Mouse (Mus musculus) layer of hippocampus, adult 8-10 months (tissue): ENCODE measurements around the gene Pga5. TPM values are rescaled to one million over a fixed set of nuclear protein-coding genes. Genes with fewer than 3 reads are reported as not detected.

Source experiments
- DNase-seq, 2 experiments: peaks; one replicate each; pipeline ENCODE4 v3.0.0; 2022; ENCODE audit warnings: low spot score in 2 of 2
- total RNA-seq, 4 experiments: library from RNA; stranded (reverse); gene quantifications; 2 replicates each; pipeline ENCODE4 v1.2.4; 2022

Pga5 gene
- not detected for total RNA-seq

DNA sequence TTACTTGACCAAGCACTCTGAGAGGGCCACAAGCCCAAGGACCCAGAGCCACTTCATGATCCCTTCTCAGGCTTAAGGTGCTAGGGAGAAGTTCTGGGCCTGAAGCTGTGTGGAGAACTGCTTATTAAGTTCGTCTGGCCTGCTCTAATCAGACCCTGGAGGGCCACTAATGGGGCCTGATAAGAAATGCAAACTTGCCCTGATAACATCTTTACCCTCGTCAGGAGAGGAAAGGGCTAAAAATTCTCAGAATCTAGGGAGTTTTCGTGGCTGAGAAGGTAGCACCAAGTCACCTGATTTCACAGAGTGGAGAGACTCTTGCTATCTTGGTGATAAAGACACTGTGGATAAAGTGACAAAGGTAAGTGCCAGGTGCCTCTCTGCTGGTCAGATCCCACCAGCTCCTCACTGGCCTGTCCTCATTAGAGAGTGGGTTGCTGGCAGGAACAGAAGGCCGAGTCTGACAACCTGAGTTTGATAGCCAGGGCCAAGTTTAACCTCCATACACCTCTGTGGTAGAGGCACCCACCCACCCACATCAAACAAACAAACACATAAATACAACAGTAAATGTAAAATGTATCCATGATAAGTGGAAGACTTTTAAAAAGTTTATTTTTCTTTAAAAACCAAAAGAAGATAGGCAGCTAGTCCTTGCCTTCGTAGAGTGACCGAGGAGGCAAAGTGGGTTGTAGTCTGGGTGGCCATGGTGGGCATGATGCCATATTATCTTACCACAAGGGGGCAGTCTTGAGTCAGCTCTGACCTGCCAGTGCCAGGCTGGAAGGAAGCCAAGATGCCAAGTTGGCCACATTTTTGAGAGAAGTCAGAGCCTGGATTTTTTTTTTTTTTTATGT, at the start of gene Pga5:
Gene Pga5 (minus strand): TSS at position 157 of the 857 bp plus-strand sequence.
- peak; percentile 59 to 86 for DNase-seq

DNA sequence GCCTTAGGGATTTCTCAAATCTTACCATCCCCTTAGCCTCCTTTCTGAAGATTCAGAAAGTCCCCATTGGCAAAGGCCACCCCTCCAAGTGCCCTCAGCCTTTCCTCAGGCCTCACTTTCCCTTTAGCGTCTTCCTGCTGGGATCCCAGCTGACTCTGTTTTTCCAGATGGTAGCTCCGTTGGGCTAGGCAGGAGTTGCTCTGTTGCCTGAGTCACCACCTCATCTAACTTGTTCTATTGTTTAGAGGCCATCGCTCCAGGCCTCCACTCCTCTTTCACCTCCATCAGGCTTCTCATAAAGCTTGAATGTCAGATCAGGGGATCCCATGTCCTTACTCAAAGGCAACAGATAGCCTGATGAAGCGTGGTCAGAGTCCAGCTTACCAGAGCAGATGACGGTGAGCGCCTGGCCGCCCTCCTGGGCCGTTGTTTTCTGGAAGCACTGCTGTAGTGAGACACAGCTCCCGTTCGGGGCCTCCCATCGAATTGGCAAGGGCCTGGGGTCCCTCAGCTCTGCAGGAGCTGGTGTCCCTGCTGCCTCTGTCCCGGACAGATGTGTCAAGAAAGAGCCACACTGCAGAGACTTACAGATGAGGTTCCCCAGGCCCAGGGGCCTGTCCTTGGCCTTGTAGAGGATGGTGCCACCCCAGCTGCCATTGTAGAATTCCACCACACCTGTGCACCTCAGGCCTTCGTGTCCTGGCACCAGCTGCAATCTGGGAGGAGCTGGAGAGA, 46.9 kb upstream of the Pga5 start:
- no peak for DNase-seq

DNA sequence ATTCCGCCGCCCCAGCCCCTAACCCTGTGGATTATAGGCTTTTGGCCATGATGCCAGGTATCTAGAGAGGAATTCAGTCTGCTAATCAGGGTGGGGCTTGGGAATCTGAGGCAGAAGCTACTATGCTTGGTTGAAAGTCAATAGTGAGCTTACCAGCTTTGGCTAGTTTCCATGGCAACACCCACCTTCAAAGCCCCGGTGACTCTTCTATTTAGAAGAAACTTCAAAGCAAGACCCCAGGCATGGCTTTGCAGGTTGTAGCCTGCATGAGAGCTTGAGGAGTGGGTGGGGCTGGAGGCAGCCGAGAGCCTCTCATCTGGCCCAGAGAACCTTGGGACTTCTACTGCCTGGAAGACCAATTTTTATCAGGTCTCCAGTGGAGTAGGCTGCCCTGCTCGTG, 45.8 kb upstream of the Pga5 start:
- no peak for DNase-seq

DNA sequence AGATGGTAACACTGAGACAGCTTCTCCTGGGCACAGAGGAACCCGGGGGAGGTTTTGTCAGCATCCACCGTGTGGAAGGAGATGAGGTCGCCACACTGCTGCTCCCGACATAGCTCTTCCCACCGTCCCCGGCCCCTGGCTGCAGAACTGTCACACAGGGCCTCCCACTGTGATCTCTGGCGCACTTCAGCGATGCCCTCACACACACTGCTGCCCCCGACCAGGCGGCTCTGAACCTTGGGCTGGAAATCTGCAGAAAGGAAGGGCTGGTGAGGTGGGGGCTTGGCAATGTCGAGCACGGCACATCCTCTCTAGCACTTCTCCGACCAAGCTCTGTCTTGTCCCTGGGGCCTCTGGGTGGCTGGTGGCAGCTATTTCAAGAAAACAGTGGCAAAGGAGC, 45.2 kb upstream of the Pga5 start:
- no peak for DNase-seq

DNA sequence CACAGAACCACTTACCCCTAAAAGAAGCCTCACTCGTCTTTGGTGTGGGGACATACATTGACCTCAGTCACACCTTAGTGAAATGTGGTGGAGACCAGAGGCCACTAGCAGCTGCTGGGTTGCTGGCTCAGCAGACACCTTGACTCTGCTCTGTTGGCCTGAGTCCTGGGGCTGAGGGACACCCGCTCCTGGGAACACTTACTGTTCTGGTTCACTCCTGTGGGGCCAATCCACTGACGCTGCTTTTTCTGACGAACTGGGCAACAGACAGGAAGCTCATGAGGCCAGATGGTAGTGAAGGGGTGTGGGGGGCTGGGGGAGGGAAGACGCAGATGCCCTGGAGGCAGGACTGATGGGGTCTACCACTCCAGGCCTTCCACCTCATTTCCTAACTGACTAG, 43.2 kb upstream of the Pga5 start:
- DNase-seq: no peak

DNA sequence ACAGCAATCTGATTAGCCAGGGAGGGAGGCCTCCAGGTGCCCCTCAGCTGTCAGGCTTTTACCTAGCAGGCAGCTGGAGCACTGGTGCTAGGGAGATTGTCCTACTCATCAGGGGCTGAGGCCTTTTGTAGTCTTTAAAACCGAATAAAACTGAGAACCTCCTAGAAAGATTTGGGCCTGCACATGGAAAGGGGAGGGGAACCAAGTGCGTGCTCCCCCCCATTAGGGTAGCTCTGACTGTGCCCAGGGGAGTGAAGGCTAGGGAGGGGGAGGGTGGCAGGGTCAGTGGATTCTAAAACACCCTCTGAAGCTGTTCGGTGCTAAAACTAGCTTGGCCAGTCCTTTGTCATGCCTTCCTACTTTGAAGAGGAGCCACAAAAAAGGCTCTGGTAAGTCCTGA, 42.7 kb upstream of the Pga5 start:
- DNase-seq: no peak

DNA sequence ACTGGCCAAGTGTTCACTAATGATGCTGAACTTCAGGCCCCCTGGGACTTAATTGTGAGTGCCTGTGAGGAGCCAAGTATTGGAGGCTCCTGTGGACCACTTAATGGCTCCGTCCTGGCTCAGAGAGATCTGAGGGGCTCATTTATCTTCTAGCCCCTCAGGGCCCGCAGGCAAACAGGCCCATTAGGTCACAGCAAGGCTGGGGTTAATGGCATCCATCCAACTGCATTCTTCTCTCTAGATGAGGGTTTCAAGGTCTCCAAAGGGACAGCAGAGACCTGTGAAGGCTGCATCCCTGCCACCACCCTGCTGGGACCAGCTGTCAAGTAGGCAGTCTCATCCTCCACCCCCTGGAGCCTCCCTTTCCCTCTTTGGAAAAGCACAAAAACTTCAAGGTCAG, 41.9 kb upstream of the Pga5 start:
- DNase-seq: no peak

DNA sequence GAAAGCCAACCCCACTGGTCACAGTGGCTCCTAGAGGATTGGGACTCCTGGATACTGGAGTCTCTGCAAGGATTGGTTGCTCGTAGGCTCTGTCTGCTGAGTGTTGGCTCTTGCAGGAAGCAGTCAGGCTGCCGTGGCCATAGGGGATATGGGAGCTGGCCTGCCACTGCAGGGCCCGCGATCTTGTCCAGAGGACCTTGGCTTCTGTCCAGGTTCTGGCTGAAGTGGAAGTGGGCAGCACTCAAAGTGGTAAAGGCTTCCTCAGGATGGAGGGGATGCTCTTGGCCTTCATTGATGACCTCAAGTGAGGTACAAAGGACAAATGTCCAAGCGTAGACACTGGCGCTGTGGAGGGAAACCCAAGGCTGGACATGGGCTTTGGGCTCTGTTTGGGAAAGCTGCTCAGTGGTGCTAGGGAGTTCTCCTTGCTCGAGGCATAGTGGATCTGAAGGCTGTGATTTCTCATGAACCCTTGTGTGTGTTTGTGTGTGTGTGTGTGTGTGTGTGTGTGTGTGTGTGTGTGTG, 40.4 kb upstream of the Pga5 start:
- DNase-seq: no peak

DNA sequence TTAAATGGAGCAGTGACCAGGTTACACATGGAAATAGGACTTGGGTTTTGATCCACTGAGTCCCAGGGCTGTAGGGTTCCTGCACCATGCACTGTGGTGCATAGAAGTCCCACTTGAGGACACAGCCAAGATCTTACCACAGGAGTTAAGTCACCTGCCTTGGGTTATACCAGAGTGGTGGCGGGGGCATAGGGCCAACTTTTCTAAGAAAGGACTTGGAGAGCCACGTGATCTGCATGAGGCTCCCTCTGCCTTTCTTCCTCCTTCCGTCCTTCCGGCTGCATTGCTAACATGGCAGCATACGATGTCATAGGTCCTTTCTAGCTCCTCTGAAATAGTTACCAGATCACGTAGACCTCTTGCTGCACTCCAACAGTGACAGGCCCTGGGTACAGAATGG, 37.6 kb upstream of the Pga5 start:
- DNase-seq: no peak

DNA sequence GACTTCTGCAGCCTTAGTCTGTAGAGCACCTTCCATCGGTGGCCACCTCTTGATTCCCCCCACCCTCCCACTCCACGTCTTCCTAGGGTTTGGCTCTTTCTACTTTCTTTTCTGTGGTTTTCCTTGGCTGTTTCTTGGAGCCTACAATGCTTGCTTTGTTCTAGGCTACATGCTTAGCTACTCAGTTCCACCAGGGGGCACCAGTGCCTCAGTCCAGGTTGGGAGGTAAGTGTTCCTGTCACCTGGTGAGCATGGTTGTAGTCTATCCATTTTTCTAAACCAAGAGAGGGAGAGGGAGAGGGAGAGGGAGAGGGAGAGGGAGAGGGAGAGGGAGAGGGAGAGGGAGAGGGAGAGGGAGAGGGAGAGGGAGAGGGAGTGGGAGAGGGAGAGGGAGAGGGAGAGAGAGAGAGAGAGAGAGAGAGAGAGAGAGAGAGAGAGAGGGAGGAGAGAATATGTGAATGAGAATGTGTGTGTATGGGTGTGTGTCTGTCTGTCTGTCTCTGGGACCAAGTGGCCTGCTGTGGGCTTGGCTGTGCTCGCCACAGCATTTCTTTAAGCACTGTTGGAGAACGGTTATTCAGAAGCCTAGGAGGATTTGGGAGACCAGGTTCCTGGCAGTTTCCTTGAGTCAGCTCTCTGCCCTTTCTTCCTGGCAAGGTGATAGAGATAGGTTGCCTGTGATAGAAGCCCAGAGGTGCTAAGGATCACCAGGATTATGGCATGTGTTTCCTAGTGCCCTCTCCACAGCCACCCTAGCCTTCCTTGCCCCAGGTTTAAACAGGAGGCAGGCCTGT, 37.0 kb upstream of the Pga5 start:
- DNase-seq: peak; percentile 56 to 62

DNA sequence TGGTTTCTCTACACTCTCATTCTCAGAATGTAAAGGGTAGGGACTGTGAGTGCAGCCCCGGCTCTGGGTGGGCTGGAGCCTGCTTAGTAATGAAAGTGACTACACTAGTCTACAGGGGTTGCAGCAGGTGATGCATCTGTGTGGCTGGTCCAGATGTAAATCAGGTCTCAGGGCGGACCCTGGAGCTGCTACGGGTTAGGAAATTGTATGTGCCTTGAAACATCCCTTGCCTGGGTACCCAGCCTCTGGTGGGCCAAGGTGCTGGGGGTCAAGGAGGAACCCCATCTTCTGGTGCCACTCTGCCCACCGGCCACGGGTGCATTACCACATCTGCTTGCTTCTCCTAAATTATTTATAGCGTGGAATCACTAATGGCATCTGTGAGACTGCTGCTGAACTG, 36.3 kb upstream of the Pga5 start:
- no peak for DNase-seq

DNA sequence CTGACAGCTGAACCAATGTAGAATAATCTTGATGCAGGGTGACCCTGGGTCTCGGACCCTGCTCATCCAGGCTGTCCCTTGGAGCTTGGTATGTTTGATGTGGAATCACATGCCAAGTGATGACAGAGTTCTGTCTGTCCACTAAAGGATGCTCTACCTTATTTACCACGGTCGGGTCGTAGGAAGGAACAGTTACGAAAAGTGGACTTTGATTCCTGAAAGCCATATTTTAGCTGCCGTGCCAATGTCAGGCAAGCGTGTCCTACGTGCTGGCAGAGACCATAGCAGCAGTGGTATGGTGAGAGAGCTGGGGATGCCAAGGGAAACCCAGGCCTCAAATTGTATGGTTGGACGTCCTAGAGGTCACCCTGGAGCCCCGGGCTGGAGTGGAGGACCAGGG, 35.7 kb upstream of the Pga5 start:
- no peak for DNase-seq

DNA sequence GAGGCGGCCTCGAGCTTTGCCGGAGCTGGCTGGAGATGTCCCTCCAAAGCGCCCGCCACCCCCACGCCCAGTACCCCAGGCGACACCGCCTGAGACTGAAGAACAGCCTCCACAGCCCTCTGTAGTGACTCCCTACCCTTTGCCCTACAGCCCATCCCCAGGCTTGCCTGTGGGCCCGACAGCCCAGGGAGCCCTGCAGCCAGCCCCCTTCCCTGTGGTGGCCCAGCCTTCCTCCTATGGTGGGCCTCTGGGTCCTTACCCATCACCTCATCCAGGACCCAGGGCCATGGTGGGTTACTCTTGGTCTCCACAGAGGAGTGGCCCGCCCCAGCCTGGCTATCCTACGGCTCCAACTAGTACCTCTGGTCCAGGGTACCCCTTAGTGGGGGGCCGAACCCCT, 34.8 kb upstream of the Pga5 start:
- DNase-seq: no peak

DNA sequence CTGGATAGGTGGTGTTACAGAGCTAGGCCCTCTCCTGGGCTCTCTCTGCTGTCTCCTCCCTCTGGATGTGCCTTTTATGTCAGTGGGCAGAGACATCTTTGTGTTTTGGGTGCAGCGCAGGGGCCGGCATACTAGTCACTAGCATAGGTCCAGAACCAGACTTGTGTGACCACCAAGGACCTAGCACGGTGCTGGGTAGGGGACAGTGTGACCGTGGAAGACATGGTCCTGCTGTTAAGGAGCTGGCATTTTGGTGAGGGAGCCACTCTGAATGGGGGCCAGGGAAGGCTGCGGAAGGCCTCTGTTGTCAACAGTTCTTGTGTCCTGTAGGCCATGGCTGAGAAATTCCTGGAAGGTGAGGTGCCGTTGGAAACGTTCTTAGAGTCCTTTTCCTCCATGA, 34.3 kb upstream of the Pga5 start:
- DNase-seq: no peak

DNA sequence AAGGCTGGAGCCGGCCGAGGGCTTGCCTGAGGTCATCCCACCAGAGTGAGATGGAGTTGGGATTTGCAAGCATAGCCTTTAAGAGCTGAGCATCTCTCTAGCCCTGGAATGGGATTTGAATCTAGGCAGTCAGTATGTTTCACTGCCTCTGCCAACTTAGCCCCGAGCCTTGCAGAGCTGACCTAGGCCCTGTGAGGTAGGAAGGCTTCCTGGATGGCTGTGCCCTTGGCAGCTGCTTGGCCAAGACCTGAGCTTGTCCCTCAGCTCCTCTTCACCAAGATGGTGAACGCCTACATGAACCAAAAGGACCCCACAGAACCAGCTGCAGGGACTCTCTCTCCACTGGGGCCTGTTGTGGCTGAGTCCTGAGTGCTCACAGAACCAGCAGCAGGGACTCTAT, 32.9 kb upstream of the Pga5 start:
- no peak for DNase-seq

DNA sequence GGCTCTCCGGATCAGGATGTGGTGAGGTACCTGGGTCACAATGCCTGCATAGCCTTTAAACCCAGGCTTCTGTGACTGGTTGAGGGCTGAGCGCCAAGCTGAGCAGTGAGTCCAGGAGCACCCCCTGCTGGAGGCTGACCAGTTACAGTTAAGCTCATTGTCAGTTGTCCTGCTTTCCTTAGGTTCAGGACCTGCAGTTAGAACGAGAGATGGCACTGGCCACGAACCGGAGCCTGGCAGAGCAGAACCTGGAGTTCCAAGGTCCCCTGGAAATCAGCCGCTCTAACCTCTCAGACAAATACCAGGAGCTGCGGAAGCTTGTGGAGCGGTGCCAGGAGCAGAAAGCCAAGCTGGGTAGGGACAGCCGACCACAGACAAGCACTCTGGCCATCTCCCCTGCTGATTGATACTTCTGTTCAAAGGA, 32.2 kb upstream of the Pga5 start:
- DNase-seq: peak; percentile 63 to 81

DNA sequence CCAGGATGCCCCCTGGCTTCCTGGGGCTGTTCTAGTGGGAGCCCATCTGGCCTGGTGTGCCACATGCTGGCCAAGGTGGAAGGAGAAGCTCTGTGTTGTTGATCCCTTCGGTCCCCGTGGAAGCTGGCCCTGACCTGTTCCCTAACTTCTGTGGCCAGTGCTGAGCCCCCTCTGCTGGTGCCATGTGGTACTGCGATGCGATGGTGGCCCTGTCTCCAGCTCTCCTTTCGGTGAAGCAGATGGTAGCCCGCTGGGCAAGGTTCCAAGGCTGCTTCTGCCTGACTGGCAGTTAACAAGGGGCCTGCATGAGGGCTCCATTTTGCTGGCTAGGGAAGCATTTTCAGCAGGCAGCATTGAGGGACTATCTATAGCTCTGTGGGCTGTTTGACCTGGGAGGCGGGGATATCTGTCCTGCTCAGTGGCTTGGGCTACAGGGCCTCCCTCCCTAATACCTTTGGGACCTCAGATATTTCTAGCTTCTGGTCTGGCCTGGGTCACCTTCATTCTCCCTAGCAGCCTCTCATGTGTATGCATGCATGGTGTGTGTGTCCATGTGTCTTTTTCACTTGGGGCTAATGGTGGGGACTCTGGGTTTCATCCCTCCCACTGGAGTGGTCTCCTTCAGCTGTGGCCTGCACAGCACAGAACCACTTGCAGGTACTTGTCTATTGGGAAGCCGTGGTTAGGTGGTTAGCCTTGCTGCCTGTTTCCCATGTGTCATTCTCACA, 31.7 kb upstream of the Pga5 start:
- peak; percentile 96 to 100 for DNase-seq

DNA sequence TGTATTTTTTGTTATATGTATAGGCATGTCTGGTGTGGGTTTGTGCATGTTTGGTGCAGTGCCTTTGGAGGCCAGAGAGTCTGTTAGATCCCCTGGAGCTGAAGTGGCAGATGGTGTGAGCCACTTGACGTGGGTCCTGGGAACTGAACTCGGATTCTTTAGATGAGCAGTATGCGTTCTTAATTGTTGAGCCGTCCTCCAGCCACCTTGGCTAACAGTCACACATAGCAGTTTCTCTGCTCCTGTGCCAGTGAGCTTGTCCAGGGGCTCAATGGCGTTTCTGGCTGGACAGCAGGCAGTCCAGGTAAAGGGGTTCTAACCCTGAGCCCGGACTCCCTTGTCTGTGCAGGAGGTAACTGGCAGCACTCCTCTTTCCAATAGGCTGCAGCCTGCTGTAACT, 31.0 kb upstream of the Pga5 start:
- DNase-seq: no peak

DNA sequence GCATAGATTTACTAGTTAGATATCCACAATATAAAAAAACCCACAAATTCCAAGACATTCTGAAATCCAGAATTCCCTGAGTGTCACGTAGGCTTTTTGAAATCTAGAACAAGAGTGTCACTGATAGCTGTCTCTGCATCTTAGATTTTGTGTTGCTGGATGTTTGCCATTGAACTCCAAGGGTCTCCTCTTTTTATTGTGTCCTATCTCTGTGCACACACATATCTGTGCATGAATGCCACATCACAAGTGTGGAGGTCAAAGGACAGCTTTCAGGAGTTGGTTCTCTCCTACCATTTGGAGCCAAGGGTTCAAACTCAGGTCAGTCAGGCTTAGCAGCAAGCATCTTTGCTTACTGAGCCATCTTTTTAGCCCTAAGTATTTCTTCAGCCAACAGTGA, 30.0 kb upstream of the Pga5 start:
- DNase-seq: no peak

DNA sequence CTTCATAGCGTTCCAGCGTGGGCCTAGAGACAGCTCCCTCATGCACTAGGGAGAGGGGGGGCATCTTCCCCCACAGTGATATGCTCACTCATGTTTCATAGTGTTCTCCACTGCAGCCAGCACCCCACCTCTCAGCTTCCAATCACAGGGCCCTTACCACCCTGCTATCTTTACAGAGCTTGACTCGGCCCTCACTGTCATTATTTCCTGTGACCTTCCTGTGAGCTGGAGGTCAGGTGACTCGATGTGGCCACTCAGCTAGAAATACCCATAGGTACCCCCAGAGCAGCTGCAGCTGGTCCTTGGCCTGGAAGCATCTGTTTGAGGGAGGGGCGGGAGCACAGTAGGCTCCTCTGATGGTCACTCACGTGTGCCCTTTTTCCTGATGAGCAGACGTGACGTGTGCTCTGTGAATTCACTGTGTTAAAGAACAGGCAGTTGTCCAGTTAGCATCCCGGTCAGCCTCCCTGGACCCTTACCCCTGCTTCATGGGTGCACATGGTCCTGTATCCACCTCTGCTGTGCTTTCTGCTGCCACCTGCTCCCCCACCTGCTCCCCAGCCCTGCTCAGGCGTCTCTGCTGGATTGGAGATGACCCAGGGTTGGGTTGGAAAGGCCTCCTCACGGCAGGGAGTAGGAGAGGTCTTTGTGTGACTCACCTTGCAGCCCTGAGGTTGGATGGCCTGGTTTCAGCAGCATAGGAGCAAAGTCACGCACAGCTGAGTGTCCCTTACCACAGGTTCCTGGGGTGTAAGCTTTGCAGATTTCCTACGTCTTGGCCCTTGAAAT, 29.4 kb upstream of the Pga5 start:
- DNase-seq: no peak
